Mouse (Mus musculus): ENCODE data around the gene Cldn34c2.
"Not testable (repeated sequence)": the region's sequence is repeated elsewhere in the genome, so short reads cannot be mapped to it uniquely, and the experiment has no call there.

Cldn34c2 gene

DNA sequence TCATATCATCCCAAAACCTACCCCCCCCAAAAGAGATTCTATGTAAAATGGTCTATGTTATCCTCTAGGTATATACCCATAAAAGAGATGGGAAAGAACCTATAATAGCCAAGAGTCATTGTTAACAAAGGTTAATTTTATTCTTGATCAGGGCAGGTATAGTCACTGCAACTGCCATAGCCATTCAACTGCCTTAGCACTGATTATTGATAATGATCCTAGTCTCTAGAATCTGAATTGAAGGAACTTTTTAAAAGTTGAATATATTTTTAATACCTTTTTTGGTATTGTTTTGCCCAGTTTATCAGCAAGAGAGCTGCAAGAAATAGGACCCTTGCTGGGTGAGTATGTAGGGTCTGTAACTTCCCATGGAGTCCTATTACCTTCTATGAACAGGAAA lies at the start of gene Cldn34c2:
Gene Cldn34c2 (plus strand): TSS at position 301 of the 400 bp plus-strand sequence.
- ATAC-seq (ENCODE audit: insufficient number of reproducible peaks, low FRiP score, low TSS enrichment): not testable (repeated sequence)

- not testable (repeated sequence) for ATAC-seq (ENCODE audit: insufficient number of reproducible peaks, low FRiP score, low TSS enrichment)
Measured at GRCm38 (mm10) chrX:123551378-123551777, 30.1 kb upstream of the Cldn34c2 start.

- ATAC-seq (ENCODE audit: insufficient number of reproducible peaks, low FRiP score, low TSS enrichment): not testable (repeated sequence)
Measured at GRCm38 (mm10) chrX:123612158-123612828, 30.8 kb downstream of the Cldn34c2 start.

Data from cerebellum, adult (tissue).